Mouse (Mus musculus): Measurements from ENCODE around the gene Egfl7. TPM values are rescaled to one million over a fixed set of nuclear protein-coding genes. Genes with fewer than 3 reads are reported as not detected.

Egfl7 gene
- polyA plus RNA-seq, 1 experiment from 2014 or later, result 85.7 TPM

DNA sequence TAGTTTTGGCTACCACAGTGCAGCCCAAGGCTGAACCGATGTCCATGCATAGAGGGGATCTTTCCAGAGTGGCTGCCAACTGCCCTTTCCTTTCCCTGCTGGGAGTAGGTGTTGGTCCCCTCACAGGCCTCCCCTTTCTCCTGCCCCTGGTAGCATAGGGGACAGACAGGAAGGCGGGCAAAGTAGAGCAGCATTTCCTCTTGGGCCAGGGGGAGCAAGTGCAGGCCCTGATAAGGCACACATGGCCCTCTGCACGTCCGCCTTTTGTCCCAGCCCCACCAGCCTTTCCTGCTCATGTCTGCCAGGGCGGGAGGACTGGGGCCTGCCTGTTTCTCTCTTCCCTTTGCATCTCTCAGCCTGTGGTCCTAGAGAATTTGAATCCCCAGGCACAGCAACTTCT is 8.0 kb upstream of the Egfl7 start:
- no peaks in the 10 kb centered on the region for H3K9me3 ChIP-seq (replicated peaks)
- no peaks in the 10 kb centered on the region for H3K27me3 ChIP-seq (ENCODE audit: low read depth, poor library complexity, severe bottlenecking)
- H3K27ac ChIP-seq (replicated peaks), result peak overlapping the region; percentile 15
- 76% methylated on average over 5 of the region's 5 CpGs for WGBS
- H3K4me1 ChIP-seq, result peaks cover 32% of the 10 kb centered on the region
- no peak overlapping the region for H3K4me3 ChIP-seq
- no peaks in the 10 kb centered on the region for H3K36me3 ChIP-seq
- DNase-seq (ENCODE audit: low spot score), result no peak

DNA sequence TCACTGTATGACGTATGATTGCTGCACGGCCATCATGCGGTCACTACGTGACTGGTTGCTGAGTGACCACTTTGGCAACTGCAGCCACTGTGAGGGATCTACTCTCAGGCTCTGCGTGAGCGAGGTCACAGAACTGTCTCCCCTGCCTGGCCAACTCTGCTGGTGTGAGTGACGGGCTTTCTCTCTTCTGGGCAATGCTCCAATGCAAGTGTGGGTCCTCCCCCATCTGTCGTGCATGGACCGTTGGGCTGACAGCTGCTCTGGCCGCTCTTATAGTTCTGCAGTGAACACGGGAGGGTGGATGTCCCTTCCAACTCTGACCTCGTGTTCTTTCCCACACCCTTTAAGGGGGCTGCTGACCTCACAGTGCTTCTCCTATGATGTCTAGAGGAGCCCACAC is 6.4 kb upstream of the Egfl7 start:
- no peaks in the 10 kb centered on the region for H3K27me3 ChIP-seq (ENCODE audit: low read depth, poor library complexity, severe bottlenecking)
- peaks cover 40% of the 10 kb centered on the region for H3K4me1 ChIP-seq
- no peaks in the 10 kb centered on the region for H3K9me3 ChIP-seq (replicated peaks)
- 0 out of 2 replicates have a peak overlapping the region, but pooled peaks have one; percentile 46 for H3K27ac ChIP-seq (replicated peaks)
- DNase-seq (ENCODE audit: low spot score), result no peak
- WGBS, result 81% methylated on average over 12 of the region's 12 CpGs
- H3K36me3 ChIP-seq, result no peaks in the 10 kb centered on the region
- H3K4me3 ChIP-seq, result no peak overlapping the region

DNA sequence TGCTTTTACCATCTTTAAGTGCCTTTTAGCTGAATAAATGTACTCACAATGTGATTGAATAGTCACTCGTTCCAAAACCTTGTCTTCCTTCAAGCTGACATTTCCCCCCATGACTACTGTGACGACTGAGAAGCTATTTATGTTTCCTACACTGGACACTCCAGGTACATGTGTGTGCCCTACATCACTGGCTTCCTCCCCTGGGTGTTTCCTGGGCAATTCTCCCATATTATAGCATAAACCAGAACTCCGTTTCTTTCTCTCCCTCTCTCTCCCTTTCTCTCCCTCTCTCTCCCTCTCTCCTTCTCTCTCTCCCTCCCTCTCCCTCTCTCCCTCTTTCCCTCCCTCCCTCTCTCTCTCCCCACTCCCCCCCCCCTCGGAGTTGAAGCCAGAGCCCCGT is 6.0 kb upstream of the Egfl7 start:
- H3K4me3 ChIP-seq, result no peak overlapping the region
- H3K27ac ChIP-seq (replicated peaks), result peak overlapping the region; percentile 46
- no peaks in the 10 kb centered on the region for H3K27me3 ChIP-seq (ENCODE audit: low read depth, poor library complexity, severe bottlenecking)
- 49% methylated on average over 5 of the region's 5 CpGs for WGBS
- H3K4me1 ChIP-seq, result peaks cover 42% of the 10 kb centered on the region
- H3K36me3 ChIP-seq, result no peaks in the 10 kb centered on the region
- no peaks in the 10 kb centered on the region for H3K9me3 ChIP-seq (replicated peaks)
- no peak for DNase-seq (ENCODE audit: low spot score)

DNA sequence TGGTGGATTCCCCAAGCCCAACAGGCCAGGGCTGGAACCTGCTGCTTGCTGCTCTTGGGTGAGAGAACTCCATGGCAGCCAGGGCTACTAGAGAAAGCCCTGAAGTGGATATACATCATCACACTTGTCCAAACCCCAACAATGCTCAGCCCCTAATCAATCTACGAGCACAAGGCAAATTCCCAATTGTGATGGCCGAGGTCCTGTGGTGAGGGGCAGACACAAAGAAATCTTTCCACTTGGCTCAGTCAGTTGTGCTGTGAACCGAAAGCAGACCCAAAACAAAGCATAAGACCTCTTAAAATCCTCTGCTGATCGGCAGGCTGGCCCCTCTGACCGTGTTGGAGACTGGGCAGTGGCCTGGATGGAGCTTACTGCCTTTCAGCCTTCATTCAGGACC is 5.0 kb upstream of the Egfl7 start:
- Histone ChIP-seq H3K4me3 (no peak overlapping the region), H3K36me3 (no peaks in the 10 kb centered on the region), H3K9me3 (replicated peaks) (no peaks in the 10 kb centered on the region), H3K27ac (replicated peaks) (peak overlapping the region; percentile 46), H3K4me1 (peaks cover 46% of the 10 kb centered on the region), H3K27me3 (ENCODE audit: low read depth, poor library complexity, severe bottlenecking) (no peaks in the 10 kb centered on the region)
- DNase-seq (ENCODE audit: low spot score), result peak; percentile 27
- 26% methylated on average over 5 of the region's 5 CpGs for WGBS

DNA sequence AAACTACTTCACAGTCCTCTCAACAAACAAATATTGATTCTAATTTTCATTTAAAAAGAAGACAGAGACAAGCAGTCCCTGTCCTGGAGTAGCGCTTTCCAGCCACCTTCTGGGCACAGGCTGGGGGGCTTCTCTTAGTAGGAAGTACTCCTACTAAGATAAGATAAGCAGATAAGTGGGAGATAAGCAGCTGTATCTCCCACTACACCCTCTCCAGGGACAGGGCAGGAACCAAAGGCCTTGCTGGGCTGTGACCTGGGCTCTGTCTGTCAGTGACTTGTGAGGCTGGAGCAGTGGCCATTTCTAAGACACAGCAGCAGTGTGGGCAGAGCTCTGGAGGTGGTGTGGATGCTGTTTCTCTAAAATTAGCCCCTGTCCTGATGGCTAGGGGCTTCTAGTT is 4.4 kb upstream of the Egfl7 start:
- no peak for DNase-seq (ENCODE audit: low spot score)
- 90% methylated on average over 1 of the region's 1 CpGs for WGBS
- H3K4me3 ChIP-seq, result no peak overlapping the region
- no peaks in the 10 kb centered on the region for H3K36me3 ChIP-seq
- no peaks in the 10 kb centered on the region for H3K27me3 ChIP-seq (ENCODE audit: low read depth, poor library complexity, severe bottlenecking)
- H3K4me1 ChIP-seq, result peaks cover 43% of the 10 kb centered on the region
- peak overlapping the region; percentile 76 for H3K27ac ChIP-seq (replicated peaks)
- H3K9me3 ChIP-seq (replicated peaks), result no peaks in the 10 kb centered on the region

DNA sequence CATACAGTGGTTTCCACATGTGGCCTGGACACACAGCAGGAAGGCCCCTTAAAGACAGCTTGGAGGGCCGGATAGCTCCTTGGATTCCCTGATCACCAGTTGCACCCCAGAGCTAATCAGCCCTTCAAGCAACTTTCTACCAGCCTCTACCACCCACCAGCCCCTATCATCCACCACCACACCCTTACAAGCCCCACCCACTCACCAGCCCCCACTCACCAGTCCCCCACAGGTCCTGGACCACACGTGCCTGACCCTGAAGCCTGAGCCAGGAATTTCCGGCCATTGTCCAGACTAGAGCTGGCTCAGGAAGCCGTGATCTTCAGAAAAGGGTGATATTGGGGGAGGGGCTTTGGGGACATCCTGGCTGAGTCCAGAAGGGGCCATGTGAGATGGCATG is 3.9 kb upstream of the Egfl7 start:
- Histone ChIP-seq H3K27me3 (ENCODE audit: low read depth, poor library complexity, severe bottlenecking) (no peaks in the 10 kb centered on the region), H3K4me3 (no peak overlapping the region), H3K36me3 (no peaks in the 10 kb centered on the region), H3K4me1 (peaks cover 42% of the 10 kb centered on the region), H3K27ac (replicated peaks) (peak overlapping the region; percentile 76; the same call in 1 of the 2 replicates), H3K9me3 (replicated peaks) (no peaks in the 10 kb centered on the region)
- WGBS, result 67% methylated on average over 4 of the region's 4 CpGs
- no peak for DNase-seq (ENCODE audit: low spot score)

DNA sequence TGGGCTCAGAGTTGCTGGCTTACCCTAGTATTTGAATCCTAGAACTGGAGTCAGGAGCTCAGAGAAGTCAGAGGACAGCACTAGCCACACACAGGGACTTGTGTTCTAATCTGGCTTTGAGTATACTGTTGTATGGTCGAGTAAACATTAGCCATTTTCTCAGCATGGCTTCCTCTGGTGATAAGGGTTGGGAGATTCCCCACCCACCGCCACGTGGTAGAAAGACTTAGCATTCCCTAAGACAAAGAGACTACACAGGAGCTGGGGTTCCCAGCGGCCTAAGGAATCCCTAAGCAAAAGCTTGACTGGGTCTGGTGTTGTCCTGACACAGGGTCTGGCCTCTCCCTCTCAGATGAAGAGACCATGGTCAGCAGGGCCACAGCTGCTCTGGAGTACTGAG is 3.4 kb upstream of the Egfl7 start:
- no peak for DNase-seq (ENCODE audit: low spot score)
- Histone ChIP-seq H3K4me1 (peaks cover 42% of the 10 kb centered on the region), H3K27ac (replicated peaks) (peak overlapping the region; percentile 76)

DNA sequence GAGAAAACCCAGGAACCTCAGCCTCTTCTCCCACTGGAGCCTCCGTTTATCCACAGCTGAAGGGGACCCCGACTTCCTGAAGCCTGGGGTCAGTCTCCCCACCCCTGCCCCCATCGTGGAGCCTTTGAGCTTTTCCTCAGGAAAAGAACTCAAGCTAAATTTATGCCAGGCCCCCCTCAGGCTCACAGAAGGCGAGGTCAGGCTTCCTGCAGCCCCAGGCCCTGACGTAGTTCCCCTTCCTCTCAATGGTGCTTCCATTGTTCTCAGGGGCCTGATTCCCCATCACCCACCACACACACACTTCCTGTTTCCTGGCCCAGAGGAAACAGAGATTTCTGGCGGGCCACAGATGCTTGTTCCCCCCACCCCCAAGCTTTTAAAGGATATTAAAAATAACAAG is 1.4 kb upstream of the Egfl7 start:
- Histone ChIP-seq H3K27ac (replicated peaks) (peak overlapping the region; percentile 75), H3K36me3 (no peaks in the 10 kb centered on the region), H3K4me1 (peaks cover 41% of the 10 kb centered on the region), H3K9me3 (replicated peaks) (no peaks in the 10 kb centered on the region), H3K4me3 (no peak overlapping the region), H3K27me3 (ENCODE audit: low read depth, poor library complexity, severe bottlenecking) (no peaks in the 10 kb centered on the region)
- WGBS, result 57% methylated on average over 6 of the region's 6 CpGs
- DNase-seq (ENCODE audit: low spot score), result no peak

More for the DNA sequence above, 3.4 kb upstream of the Egfl7 start:
- Histone ChIP-seq H3K9me3 (replicated peaks) (no peaks in the 10 kb centered on the region), H3K27me3 (ENCODE audit: low read depth, poor library complexity, severe bottlenecking) (no peaks in the 10 kb centered on the region), H3K36me3 (no peaks in the 10 kb centered on the region), H3K4me3 (no peak overlapping the region)
- 52% methylated on average over 4 of the region's 4 CpGs for WGBS

DNA sequence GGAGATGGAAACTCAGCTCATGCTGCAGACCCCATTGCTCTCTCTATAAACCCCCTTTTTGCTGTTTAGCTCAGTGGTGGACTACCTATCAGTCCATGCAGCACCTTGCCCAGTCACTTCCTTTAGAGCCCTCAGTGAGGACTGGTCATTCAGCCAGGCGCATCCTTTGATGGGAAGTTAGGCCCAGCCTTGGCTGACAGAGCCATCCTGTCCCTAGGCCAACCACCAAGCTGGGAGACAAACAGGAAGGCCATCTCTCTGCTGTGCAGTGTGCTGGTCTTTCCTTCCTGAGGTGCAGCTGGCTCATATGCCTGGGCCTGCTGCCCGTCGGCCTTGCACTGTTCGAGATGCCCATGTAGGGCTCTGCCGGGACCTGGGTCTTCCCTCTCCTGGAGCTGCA is 937 bp downstream of the Egfl7 start:
- H3K36me3 ChIP-seq, result no peaks in the 10 kb centered on the region
- no peaks in the 10 kb centered on the region for H3K9me3 ChIP-seq (replicated peaks)
- DNase-seq (ENCODE audit: low spot score), result no peak
- no peak overlapping the region for H3K4me3 ChIP-seq
- 91% methylated on average over 5 of the region's 5 CpGs for WGBS
- H3K27ac ChIP-seq (replicated peaks), result peak overlapping the region; percentile 56; the same call in 1 of the 2 replicates
- H3K27me3 ChIP-seq (ENCODE audit: low read depth, poor library complexity, severe bottlenecking), result no peaks in the 10 kb centered on the region
- H3K4me1 ChIP-seq, result peaks cover 17% of the 10 kb centered on the region

DNA sequence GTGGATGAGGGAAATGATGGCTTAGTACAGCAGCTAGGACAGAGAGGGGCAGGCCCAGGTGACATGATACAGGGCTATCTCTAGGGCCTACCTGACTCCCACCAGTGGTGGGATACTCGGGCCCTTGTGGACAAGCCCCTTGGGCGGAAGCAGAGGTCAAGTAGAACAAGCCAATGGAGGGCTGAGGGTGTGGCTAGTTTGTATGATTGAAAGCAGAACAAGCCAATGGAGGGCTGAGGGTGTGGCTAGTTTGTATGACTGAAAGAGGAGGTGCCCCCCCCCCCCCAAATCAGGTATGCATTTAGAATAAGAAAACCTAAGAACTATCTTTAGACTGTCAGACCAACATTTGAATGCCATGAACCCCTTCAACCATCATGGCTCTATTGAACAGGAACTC is 2.4 kb downstream of the Egfl7 start:
- no peaks in the 10 kb centered on the region for H3K9me3 ChIP-seq (replicated peaks)
- H3K4me3 ChIP-seq, result no peak overlapping the region
- WGBS, result 69% methylated on average over 2 of the region's 2 CpGs
- H3K4me1 ChIP-seq, result peaks cover 28% of the 10 kb centered on the region
- H3K27me3 ChIP-seq (ENCODE audit: low read depth, poor library complexity, severe bottlenecking), result no peaks in the 10 kb centered on the region
- H3K36me3 ChIP-seq, result no peaks in the 10 kb centered on the region
- DNase-seq (ENCODE audit: low spot score), result no peak
- H3K27ac ChIP-seq (replicated peaks), result no peak overlapping the region

DNA sequence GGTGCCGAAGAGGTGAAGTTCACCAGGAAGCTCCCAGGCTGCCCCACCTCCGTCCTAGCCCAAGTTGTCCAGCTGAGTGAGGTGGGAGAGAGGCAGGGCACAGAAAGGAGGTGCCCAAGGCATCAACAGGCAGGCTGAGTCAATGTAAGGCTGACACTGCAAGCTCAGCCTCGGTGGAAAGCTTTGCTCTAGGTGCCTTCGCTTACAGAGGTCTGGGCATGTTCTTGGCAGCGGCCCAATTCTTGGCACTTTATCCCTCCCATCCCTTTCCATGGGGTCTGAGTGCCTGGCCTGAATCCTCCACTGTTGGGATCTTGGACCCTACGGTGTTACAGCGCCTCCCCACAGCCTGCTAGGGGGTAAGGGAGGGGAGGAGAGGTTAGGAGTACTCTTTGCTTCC is 2.9 kb downstream of the Egfl7 start:
- H3K4me3 ChIP-seq, result no peak overlapping the region
- H3K27me3 ChIP-seq (ENCODE audit: low read depth, poor library complexity, severe bottlenecking), result no peaks in the 10 kb centered on the region
- peaks cover 32% of the 10 kb centered on the region for H3K4me1 ChIP-seq
- WGBS, result 78% methylated on average over 7 of the region's 7 CpGs
- no peaks in the 10 kb centered on the region for H3K36me3 ChIP-seq
- no peaks in the 10 kb centered on the region for H3K9me3 ChIP-seq (replicated peaks)
- DNase-seq (ENCODE audit: low spot score), result no peak
- H3K27ac ChIP-seq (replicated peaks), result peak overlapping the region; percentile 38; the same call in 1 of the 2 replicates

DNA sequence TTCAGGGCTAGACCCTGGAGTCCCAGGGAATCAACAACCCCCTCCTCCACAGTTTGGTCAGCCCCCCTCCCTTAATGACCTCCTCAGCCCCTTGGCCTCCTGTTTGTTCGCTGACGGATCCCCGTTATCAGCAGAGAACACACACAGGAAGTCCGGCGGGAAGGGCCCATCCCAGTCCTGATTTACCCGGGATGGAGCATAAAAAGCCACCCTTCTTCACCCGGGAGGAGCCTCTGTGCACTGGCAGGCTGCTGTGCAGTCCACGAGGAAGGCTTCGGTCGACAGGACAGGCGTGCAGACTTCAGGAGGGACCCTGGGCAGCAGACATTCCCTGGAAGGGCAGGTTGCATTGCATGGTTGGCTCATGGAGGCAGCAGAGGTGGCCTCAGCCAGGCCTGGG is 3.8 kb downstream of the Egfl7 start:
- H3K27ac ChIP-seq (replicated peaks), result peak overlapping the region; percentile 29; the same call in 1 of the 2 replicates
- no peaks in the 10 kb centered on the region for H3K9me3 ChIP-seq (replicated peaks)
- no peaks in the 10 kb centered on the region for H3K27me3 ChIP-seq (ENCODE audit: low read depth, poor library complexity, severe bottlenecking)
- peaks cover 33% of the 10 kb centered on the region for H3K4me1 ChIP-seq
- H3K4me3 ChIP-seq, result peak overlapping the region; percentile 31
- H3K36me3 ChIP-seq, result no peaks in the 10 kb centered on the region
- no peak for DNase-seq (ENCODE audit: low spot score)
- WGBS, result 74% methylated on average over 11 of the region's 11 CpGs

DNA sequence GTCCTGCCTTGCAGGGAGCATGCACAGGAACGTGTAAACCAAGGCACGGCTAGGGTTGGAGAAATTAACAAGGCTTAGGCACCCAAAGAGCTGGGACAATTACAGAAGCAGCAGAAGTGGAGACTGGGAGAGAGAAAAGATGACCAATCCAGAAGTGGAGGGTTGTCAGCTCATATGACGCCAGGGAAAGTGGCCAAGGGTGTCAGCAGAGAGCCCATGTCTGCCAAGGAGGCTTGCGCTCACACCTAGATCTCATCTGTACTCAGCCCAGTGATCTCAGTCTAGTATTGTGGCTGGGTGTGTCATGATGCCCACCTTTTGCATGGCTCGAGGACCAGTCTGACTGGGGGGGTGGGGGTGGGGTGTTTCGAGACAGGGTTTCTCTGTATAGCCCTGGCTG is 5.9 kb downstream of the Egfl7 start:
- Histone ChIP-seq H3K27me3 (ENCODE audit: low read depth, poor library complexity, severe bottlenecking) (no peaks in the 10 kb centered on the region), H3K4me1 (peaks cover 33% of the 10 kb centered on the region), H3K27ac (replicated peaks) (peak overlapping the region; percentile 42), H3K36me3 (no peaks in the 10 kb centered on the region), H3K9me3 (replicated peaks) (no peaks in the 10 kb centered on the region), H3K4me3 (peak overlapping the region; percentile 77)
- WGBS, result 64% methylated on average over 6 of the region's 6 CpGs
- DNase-seq (ENCODE audit: low spot score), result no peak

Data from midbrain, embryonic 10.5 days (tissue).